Mouse (Mus musculus) forebrain, embryonic 15.5 days (tissue): ENCODE measurements around the gene Pank4. TPM values are rescaled to one million over a fixed set of nuclear protein-coding genes. Genes with fewer than 3 reads are reported as not detected.
A peak's percentile ranks its signal among the peaks of the same experiment; 100 is the strongest.

Experiments used
- ATAC-seq: fragments of 200-750 bp; cut with Nextera tagmentation; replicated peaks from 2 replicates; pipeline ENCODE4 v1.8.0; 2017; ENCODE audit warnings: mild to moderate bottlenecking, moderate TSS enrichment, moderate library complexity
- H3K27ac ChIP-seq: fragments of 300-500 bp; sonication (generic); replicated peaks from 2 replicates; pipeline ENCODE4 v1.5.1; 2015; ENCODE audit warnings: mild to moderate bottlenecking, inconsistent platforms
- H3K27me3 ChIP-seq: fragments of 300-500 bp; sonication (generic); 2 replicates; pipeline ENCODE4 v1.6.1; 2015; ENCODE audit warnings: inconsistent platforms
- H3K36me3 ChIP-seq: fragments of 300-500 bp; sonication (generic); 2 replicates; pipeline ENCODE4 v1.6.1; 2015; ENCODE audit warnings: mild to moderate bottlenecking, inconsistent platforms
- H3K4me1 ChIP-seq: fragments of 300-500 bp; sonication (generic); 2 replicates; pipeline ENCODE4 v1.6.1; 2015; ENCODE audit warnings: inconsistent platforms
- H3K4me2 ChIP-seq: fragments of 300-500 bp; sonication (generic); replicated peaks from 2 replicates; pipeline ENCODE4 v1.6.1; 2015; ENCODE audit warnings: mild to moderate bottlenecking, inconsistent platforms
- H3K4me3 ChIP-seq: fragments of 300-500 bp; sonication (generic); 2 replicates; pipeline ENCODE4 v1.5.1; 2015; ENCODE audit warnings: mild to moderate bottlenecking, inconsistent platforms
- H3K9ac ChIP-seq: fragments of 300-500 bp; sonication (generic); replicated peaks from 2 replicates; pipeline ENCODE4 v1.6.1; 2015; ENCODE audit warnings: mild to moderate bottlenecking, inconsistent platforms
- H3K9me3 ChIP-seq: fragments of 300-500 bp; sonication (generic); 2 replicates; pipeline ENCODE4 v1.6.1; 2016; ENCODE audit warnings: inconsistent platforms
- WGBS: fragments of 180-500 bp; shearing (Covaris S2); methylation state at CpG from one replicate; pipeline ENCODE4 v1.1.7; 2015; ENCODE audit warnings: mixed read lengths; 5-methylcytosine and 5-hydroxymethylcytosine counted together
- polyA plus RNA-seq: library from polyadenylated mRNA; unstranded; fragments of >200 nt; fragmentation: Nextera tagmentation; extraction: Ambion mirVana; gene quantifications from 2 replicates; pipeline ENCODE4 v1.2.1, GENCODE M21; 2015

The Pank4 gene
- polyA plus RNA-seq, 1 experiment from 2014 or later = 48.9 TPM

DNA sequence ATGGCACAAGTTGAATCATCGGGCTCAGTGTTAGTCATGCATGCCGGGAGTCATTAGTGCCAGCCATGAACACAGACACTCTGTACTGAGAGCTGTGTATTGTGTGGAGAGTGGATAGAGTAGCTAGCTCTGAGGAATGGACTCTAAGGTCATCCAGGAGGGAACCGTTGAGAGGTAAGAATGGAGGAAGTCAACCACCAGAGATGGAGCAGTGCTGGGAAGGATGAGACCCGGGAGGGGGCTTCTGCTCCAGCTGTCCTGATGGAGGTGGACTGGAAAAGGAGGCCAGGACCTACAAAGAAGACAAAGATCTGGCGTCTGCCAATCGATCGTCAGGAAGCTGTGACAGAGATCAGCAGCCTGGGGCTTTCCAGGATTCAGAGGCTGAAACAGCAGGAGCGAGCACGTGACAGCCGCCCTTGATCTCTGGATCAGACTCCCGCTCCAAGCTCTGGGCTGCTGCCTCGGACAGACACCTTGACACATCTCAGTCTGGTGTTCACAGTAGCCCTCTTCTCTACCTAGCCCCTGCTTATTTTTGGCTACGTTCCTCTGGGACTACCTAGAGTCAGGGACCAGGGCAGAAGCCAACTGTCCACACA lies 30.5 kb upstream of the Pank4 start:
- H3K9me3 ChIP-seq = no peaks in the 10 kb centered on the region
- ATAC-seq = no peak
- H3K36me3 ChIP-seq = no peaks in the 10 kb centered on the region
- 62% methylated on average over 13 of the region's 13 CpGs for WGBS
- no peak overlapping the region for H3K4me3 ChIP-seq
- no peaks in the 10 kb centered on the region for H3K27me3 ChIP-seq
- no peak overlapping the region for H3K27ac ChIP-seq
- H3K4me1 ChIP-seq = no peaks in the 10 kb centered on the region
- H3K9ac ChIP-seq = no peak overlapping the region
- no peak overlapping the region for H3K4me2 ChIP-seq

DNA sequence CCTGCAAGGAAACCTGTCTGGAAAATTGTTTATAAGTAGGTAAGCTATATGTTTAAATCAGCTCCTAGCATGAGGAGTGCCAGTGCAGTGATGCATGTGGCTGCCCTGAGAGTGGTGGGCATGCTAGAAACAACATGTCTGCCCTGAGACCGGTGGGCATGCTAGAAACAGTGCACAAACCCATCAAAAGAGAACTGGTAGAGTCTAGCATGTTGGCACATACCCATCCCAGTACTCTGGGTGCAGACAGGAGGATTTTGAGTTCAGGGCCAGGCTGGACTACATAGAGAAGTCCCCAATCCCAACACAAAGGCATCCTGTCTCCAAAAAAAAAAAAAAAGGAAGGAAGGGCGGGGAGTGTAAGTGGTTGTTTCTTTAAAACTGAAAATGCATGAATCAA lies 29.1 kb upstream of the Pank4 start:
- no peak overlapping the region for H3K4me3 ChIP-seq
- no peaks in the 10 kb centered on the region for H3K9me3 ChIP-seq
- no peak overlapping the region for H3K4me2 ChIP-seq
- H3K4me1 ChIP-seq = no peaks in the 10 kb centered on the region
- H3K36me3 ChIP-seq = no peaks in the 10 kb centered on the region
- 88% methylated on average over 2 of the region's 2 CpGs for WGBS
- no peaks in the 10 kb centered on the region for H3K27me3 ChIP-seq
- no peak overlapping the region for H3K9ac ChIP-seq
- no peak for ATAC-seq
- no peak overlapping the region for H3K27ac ChIP-seq

DNA sequence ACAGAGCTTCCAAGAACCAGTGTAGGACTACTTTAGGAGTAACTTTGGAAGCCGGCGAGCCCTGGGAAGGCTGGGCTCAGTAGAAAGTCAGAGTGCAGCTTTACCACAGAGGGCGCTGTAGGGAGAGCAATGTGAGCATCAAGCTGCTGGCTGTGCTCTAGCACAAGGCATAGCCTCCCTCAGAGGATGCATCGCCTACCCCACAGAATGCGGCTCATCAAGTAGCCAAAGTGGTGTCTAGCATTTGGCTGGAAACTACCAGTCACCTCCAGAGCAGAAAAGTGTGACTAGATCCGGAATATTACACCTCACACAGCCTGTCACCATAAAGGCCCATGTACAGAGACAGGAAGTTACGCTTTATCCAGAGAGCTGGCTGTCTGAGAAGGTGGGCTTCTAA lies 28.1 kb upstream of the Pank4 start:
- H3K27ac ChIP-seq = no peak overlapping the region
- no peaks in the 10 kb centered on the region for H3K9me3 ChIP-seq
- no peak for ATAC-seq
- no peaks in the 10 kb centered on the region for H3K4me1 ChIP-seq
- H3K36me3 ChIP-seq = no peaks in the 10 kb centered on the region
- H3K9ac ChIP-seq = no peak overlapping the region
- 73% methylated on average over 7 of the region's 7 CpGs for WGBS
- H3K27me3 ChIP-seq = no peaks in the 10 kb centered on the region
- no peak overlapping the region for H3K4me3 ChIP-seq
- H3K4me2 ChIP-seq = no peak overlapping the region

DNA sequence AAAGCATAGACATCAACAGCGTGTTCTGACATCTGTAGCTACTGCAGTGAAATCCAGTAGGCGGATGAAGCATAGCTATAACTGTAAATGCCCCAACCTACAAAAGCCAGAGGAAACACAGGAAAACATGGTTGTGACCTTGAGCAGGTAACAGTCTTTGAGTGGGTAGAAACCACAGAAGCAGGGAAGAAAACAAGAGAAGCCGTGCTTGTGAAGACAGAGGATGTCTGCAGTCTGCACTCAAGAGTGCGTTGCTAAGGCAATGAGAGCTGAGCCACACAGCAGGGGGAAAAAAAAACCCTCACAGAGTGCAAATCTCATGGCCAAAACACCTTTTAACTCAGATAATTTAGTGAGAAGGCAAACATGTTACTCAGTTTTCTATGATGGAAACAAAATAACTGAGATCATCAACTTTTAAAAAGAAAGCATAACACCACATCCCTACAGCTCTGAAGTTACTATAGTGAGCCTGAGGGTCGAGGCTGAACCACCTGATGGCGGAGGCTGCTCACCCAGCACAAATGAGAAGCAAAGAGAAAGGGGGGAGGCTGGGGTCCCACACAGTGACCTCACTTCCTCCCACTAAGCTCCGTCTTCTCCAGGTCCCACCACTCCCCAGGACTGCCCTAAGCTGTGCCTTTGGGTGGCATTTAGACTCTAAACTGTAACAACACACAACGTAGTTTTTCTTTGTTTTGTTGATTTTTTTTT lies 27.2 kb upstream of the Pank4 start:
- H3K36me3 ChIP-seq = no peaks in the 10 kb centered on the region
- H3K4me2 ChIP-seq = no peak overlapping the region
- no peaks in the 10 kb centered on the region for H3K27me3 ChIP-seq
- H3K9ac ChIP-seq = no peak overlapping the region
- no peak overlapping the region for H3K27ac ChIP-seq
- no peaks in the 10 kb centered on the region for H3K9me3 ChIP-seq
- no peaks in the 10 kb centered on the region for H3K4me1 ChIP-seq
- 48% methylated on average over 8 of the region's 8 CpGs for WGBS
- no peak for ATAC-seq
- H3K4me3 ChIP-seq = no peak overlapping the region

DNA sequence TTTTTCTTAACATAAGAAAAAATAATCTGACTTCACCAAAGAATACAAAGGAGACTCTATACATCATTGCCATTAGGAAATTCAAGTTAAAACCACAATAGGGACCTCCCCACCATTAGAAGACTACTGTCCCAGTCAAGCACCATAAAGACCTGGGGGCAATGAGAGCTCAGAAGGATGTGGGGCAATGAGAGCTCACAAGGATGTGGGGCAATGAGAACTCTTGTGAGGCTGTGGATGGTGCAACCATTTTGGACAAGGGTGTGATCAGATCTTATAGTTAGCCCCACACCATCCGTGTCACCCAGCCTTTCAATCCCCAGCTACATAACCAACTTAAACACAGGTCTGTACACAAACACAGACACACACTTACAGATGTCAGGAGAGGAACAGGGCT lies 26.2 kb upstream of the Pank4 start:
- no peak for ATAC-seq
- 67% methylated on average over 1 of the region's 1 CpGs for WGBS

DNA sequence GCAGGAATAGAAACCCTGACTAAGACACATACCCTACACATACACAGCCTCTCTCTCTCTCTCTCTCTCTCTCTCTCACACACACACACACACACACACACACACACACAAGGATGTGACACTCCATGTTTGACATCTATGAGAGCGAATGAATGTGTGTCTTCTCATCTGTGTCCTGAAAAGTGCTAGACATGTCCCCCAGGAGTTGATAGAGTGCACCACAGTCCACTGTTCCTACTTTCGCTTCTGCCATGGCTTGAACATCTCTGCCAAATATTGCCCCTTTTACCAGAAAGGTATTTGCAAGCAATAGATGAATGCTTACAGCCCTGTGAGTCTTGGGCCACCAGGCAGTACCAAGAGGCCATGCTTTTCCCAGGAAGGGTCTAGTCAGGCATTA lies 23.8 kb upstream of the Pank4 start:
- ATAC-seq = no peak
- no peaks in the 10 kb centered on the region for H3K4me1 ChIP-seq
- H3K27me3 ChIP-seq = no peaks in the 10 kb centered on the region
- WGBS = 89% methylated on average over 2 of the region's 2 CpGs
- H3K36me3 ChIP-seq = no peaks in the 10 kb centered on the region
- no peak overlapping the region for H3K9ac ChIP-seq
- H3K9me3 ChIP-seq = no peaks in the 10 kb centered on the region
- H3K4me3 ChIP-seq = no peak overlapping the region
- H3K27ac ChIP-seq = no peak overlapping the region
- no peak overlapping the region for H3K4me2 ChIP-seq

More for the DNA sequence above, 26.2 kb upstream of the Pank4 start:
- H3K9me3 ChIP-seq = no peaks in the 10 kb centered on the region
- H3K27me3 ChIP-seq = no peaks in the 10 kb centered on the region
- H3K9ac ChIP-seq = no peak overlapping the region
- no peak overlapping the region for H3K4me2 ChIP-seq
- no peaks in the 10 kb centered on the region for H3K36me3 ChIP-seq
- no peaks in the 10 kb centered on the region for H3K4me1 ChIP-seq
- no peak overlapping the region for H3K4me3 ChIP-seq
- no peak overlapping the region for H3K27ac ChIP-seq

DNA sequence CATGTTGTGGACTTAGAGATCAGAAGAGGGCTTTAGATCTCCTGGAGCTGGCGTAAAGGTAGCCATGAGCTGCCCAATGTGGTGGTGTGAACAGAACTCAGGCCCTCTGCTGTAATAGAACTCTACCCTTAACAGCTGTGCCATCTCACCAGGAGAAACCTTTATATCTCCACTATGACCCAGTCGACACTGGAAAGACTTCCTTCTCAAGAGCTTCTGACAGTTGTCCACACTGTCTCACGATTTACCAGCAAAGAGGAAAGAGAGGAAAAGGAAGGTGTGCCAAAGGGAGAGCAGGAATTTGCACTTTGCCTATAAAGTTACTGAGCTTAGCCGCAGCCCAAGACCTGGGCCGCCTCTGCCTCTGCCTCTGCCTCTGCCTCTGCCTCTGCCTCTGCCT lies 22.1 kb upstream of the Pank4 start:
- H3K9me3 ChIP-seq = no peaks in the 10 kb centered on the region
- H3K4me3 ChIP-seq = no peak overlapping the region
- no peak overlapping the region for H3K4me2 ChIP-seq
- no peak overlapping the region for H3K27ac ChIP-seq
- 88% methylated on average over 5 of the region's 5 CpGs for WGBS
- H3K4me1 ChIP-seq = peaks cover 13% of the 10 kb centered on the region
- no peaks in the 10 kb centered on the region for H3K36me3 ChIP-seq
- no peak overlapping the region for H3K9ac ChIP-seq
- no peak for ATAC-seq
- H3K27me3 ChIP-seq = no peaks in the 10 kb centered on the region

DNA sequence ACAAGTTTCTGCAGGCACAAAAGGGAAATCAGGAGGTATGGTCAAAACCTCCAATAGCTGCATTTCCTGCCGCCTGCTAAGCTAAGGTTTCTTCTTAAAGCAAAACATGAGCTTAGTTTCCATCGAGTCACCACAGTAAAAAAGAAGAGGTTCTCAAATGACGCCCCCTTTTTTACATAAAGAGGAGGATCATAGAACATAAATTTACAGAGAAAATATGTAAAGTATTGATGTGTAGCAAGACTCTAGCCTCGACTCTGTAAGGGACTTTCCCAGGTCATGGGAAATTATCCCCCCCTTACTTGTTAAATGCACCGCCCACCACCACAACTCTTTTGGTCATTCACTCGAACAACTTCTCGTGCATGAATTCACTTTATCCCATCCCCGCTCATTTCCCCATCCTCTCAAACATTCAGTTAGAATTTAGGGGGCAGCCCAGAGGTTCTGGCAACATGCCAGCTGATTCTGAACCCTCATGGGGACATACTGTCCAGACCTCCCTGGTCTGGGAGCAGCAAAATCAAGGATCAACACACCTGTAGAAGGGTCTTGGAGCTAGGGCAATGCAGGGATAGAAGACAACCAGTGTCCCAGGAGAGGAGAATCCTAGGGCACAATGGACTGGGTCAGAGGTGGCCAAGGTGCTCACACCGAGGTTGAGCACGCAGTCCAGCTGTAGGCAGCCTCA lies 21.1 kb upstream of the Pank4 start:
- no peaks in the 10 kb centered on the region for H3K9me3 ChIP-seq
- H3K9ac ChIP-seq = no peak overlapping the region
- 88% methylated on average over 10 of the region's 10 CpGs for WGBS
- H3K36me3 ChIP-seq = no peaks in the 10 kb centered on the region
- H3K4me1 ChIP-seq = peaks cover 13% of the 10 kb centered on the region
- no peaks in the 10 kb centered on the region for H3K27me3 ChIP-seq
- no peak overlapping the region for H3K4me2 ChIP-seq
- H3K27ac ChIP-seq = no peak overlapping the region
- ATAC-seq = no peak
- H3K4me3 ChIP-seq = no peak overlapping the region

DNA sequence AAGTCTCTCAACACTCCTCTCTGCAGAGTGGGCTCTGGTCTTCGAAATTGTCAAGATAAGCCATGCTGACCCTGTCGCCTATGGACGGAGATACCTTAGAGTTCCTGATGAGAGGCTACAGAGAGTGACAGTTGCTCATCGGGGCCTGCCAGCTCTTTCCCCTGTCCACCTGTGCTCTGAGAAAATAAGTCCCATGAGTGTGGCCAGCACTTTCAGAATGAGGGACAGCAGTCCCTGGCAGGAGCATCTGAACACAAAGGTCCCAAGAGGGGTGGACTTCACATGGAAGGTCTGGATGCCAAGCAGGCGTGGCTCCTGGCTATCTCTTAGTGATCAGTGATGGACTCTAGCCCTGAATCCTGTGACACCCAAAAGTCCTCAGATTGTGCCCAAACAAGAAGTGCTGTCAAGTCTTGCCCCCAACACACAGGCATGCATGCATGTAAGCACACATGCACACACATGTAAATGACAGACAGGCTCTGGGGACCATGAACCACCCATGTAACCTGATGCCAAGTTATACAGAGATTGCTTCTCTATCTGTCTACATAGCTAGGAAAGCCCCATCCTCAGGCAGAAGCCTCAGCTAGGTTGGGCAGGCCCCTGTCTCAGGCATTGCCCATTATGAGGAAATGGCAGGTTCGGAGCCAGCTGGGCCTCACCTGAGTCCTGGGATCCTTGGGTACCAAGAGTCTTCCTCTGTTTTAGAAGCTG lies 20.4 kb upstream of the Pank4 start:
- H3K9ac ChIP-seq = no peak overlapping the region
- 86% methylated on average over 6 of the region's 6 CpGs for WGBS
- H3K9me3 ChIP-seq = no peaks in the 10 kb centered on the region
- H3K4me2 ChIP-seq = no peak overlapping the region
- no peak overlapping the region for H3K4me3 ChIP-seq
- no peak overlapping the region for H3K27ac ChIP-seq
- no peaks in the 10 kb centered on the region for H3K27me3 ChIP-seq
- no peak for ATAC-seq
- H3K4me1 ChIP-seq = peaks cover 19% of the 10 kb centered on the region
- H3K36me3 ChIP-seq = no peaks in the 10 kb centered on the region

DNA sequence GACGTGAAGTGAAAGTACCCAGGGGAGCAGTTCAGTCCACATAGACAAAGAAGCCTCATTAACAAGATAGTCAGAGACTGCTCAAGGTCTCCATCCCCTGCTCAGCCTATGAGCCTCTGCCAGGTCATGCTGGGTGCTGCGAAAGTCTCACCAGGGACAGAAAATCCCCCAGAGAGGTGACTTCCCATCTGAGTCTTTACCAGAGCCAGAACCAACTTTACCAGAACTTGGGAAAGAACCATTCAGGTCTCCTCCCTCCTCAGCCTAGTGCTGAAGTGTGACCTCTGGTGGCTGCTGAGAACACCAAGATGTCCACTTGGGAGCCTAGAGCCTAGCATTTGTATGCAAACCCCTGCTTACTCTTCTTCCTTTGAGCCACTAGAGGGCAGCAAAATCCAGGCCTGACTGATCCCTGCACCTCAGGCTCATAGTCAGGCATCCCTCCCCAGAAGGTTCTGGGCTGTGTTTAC lies 19.8 kb upstream of the Pank4 start:
- H3K4me1 ChIP-seq = peaks cover 25% of the 10 kb centered on the region
- WGBS = 26% methylated on average over 2 of the region's 2 CpGs
- H3K36me3 ChIP-seq = no peaks in the 10 kb centered on the region
- H3K9me3 ChIP-seq = no peaks in the 10 kb centered on the region
- H3K27me3 ChIP-seq = no peaks in the 10 kb centered on the region
- no peak overlapping the region for H3K4me2 ChIP-seq
- H3K27ac ChIP-seq = no peak overlapping the region
- no peak overlapping the region for H3K9ac ChIP-seq
- peak; percentile 76 for ATAC-seq
- H3K4me3 ChIP-seq = no peak overlapping the region

DNA sequence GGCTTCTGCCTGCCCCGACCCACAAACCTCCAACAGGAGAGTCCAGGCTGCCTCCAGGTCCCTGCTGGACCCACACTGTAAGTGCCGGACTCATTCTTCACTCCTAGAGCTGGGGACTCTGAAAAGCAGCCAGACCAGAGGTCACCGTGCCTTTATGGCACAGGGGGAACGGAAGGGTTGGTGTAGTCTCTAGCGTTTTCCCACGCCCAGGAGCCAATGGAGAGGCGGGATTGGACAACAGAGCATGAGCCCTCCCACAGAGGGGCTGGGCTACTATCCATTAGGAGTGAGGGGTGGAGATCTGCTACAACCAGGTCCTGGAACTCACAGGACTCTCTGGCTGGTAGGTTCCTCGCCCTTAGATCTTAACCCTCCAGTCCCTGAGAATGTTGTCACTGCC lies 17.6 kb upstream of the Pank4 start:
- H3K27me3 ChIP-seq = no peaks in the 10 kb centered on the region
- WGBS = 3% methylated on average over 8 of the region's 8 CpGs
- H3K4me2 ChIP-seq = peak overlapping the region; percentile 48
- H3K9ac ChIP-seq = peak overlapping the region; percentile 37
- H3K9me3 ChIP-seq = no peaks in the 10 kb centered on the region
- H3K4me3 ChIP-seq = peak overlapping the region; percentile 28
- peaks cover 32% of the 10 kb centered on the region for H3K4me1 ChIP-seq
- H3K36me3 ChIP-seq = no peaks in the 10 kb centered on the region
- peak overlapping the region; percentile 27; the same call in 1 of the 2 replicates for H3K27ac ChIP-seq
- ATAC-seq = peak; percentile 75
